Mouse (Mus musculus): ENCODE results near the gene Dcaf10.
A peak's percentile ranks its signal among the peaks of the same experiment; 100 is the strongest.

- 0 out of 2 replicates have a peak, but pooled peaks have one; percentile 14 for TF ChIP-seq CTCF (IDR thresholded peaks at IDR 0.05; ENCODE audit: low read depth)
- peak; percentile 86 for TF ChIP-seq EP300 (IDR thresholded peaks at IDR 0.05; ENCODE audit: low read depth)
These were observed 65.3 kb downstream of the Dcaf10 start for GRCm38 (mm10) chr4:45407001-45407702.

All from liver, embryonic 14.5 days (tissue).